Mouse (Mus musculus) erythroblast, embryonic 14.5 days (primary cell): ENCODE measurements around the gene Crhbp. TPM values are rescaled to one million over a fixed set of nuclear protein-coding genes. Genes with fewer than 3 reads are reported as not detected.

Experiments used
- H3K27me3 ChIP-seq: 2 replicates; pipeline ENCODE4 v1.6.1; 2012; ENCODE audit warnings: inconsistent platforms; ENCODE audit not compliant: control insufficient read depth
- H3K36me3 ChIP-seq: 2 replicates; pipeline ENCODE4 v1.6.1; 2012; ENCODE audit warnings: mild to moderate bottlenecking, inconsistent platforms; ENCODE audit not compliant: control insufficient read depth
- H3K4me1 ChIP-seq: 2 replicates; pipeline ENCODE4 v1.6.1; 2012; ENCODE audit warnings: inconsistent platforms; ENCODE audit not compliant: control insufficient read depth
- H3K4me3 ChIP-seq: replicated peaks from 2 replicates; pipeline ENCODE3; 2012; ENCODE audit warnings: moderate library complexity, mild to moderate bottlenecking, inconsistent platforms
- H3K9me3 ChIP-seq: 2 replicates; pipeline ENCODE4 v1.6.1; 2012; ENCODE audit warnings: low read length, inconsistent platforms, mixed read lengths; ENCODE audit not compliant: control insufficient read depth
- GATA1 ChIP-seq: IDR thresholded peaks from 2 replicates; pipeline ENCODE4 v1.6.1; 2012; ENCODE audit warnings: low read length, inconsistent platforms, mixed read lengths
- TAL1 ChIP-seq: IDR thresholded peaks from 3 replicates; pipeline ENCODE4 v1.6.1; 2012; ENCODE audit warnings: low read length, inconsistent platforms, mixed read lengths
- polyA plus RNA-seq: library from polyadenylated mRNA; stranded (reverse); fragments of >175 nt; gene quantifications from 2 replicates; pipeline ENCODE4 v1.2.3, GENCODE M21; 2012

The Crhbp gene
- polyA plus RNA-seq, 1 experiment = not detected

DNA sequence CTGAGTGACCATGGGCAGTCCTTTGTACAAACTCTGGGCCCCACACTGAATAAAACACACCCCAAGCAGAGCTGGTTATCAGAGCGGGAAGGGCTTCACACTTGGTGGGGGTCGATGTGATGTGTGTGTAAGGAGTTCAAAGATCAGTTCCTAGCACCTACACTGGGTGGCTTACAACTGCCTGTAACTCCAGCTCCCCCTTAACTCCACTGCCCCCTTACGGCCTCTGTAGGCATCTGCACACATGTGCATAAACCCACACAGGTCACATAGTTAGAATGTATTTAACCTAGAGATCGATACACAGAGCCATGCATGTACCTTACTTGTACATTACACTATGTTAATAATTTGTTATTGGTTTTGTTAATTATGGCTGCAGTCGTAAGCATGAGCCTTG, 56.5 kb downstream of the Crhbp start:
- Histone ChIP-seq H3K9me3 (no peaks in the 10 kb centered on the region), H3K36me3 (no peaks in the 10 kb centered on the region)
- TF ChIP-seq TAL1 = no peak
- TF ChIP-seq GATA1 = no peak

GRCm38 (mm10) chr13:95382418-95382817, 62.3 kb downstream of the Crhbp start:
- H3K4me1 ChIP-seq = no peaks in the 10 kb centered on the region; the same call in 1 of the 2 replicates
- no peak for TF ChIP-seq TAL1
- TF ChIP-seq GATA1 = no peak
- no peaks in the 10 kb centered on the region for H3K27me3 ChIP-seq
- no peak overlapping the region for H3K4me3 ChIP-seq
- H3K9me3 ChIP-seq = no peaks in the 10 kb centered on the region
- no peaks in the 10 kb centered on the region for H3K36me3 ChIP-seq

More for the DNA sequence above, 56.5 kb downstream of the Crhbp start:
- Histone ChIP-seq H3K4me3 (no peak overlapping the region), H3K27me3 (no peaks in the 10 kb centered on the region), H3K4me1 (no peaks in the 10 kb centered on the region)

Other genes starting within 250 kb of the Crhbp start
- 0.01 TPM in 1 of 2 replicates, not detected in the other for gene Pde8b, start 194.6 kb downstream of the Crhbp start, polyA plus RNA-seq
- 0.09 and 0.19 TPM in 2 replicates for gene Zbed3, start 121.3 kb downstream of the Crhbp start, polyA plus RNA-seq
- gene Aggf1, start 69.6 kb downstream of the Crhbp start, polyA plus RNA-seq = 0.89 and 0.92 TPM in 2 replicates
- gene S100z, start 33.8 kb upstream of the Crhbp start, polyA plus RNA-seq = not detected in 2 replicates
- not detected in 2 replicates for gene F2rl1, start 80.3 kb upstream of the Crhbp start, polyA plus RNA-seq
- gene F2r, start 173.6 kb upstream of the Crhbp start, polyA plus RNA-seq = 0.43 and 0.76 TPM in 2 replicates